Mouse (Mus musculus): Measurements from ENCODE around the gene Nav2.

DNA sequence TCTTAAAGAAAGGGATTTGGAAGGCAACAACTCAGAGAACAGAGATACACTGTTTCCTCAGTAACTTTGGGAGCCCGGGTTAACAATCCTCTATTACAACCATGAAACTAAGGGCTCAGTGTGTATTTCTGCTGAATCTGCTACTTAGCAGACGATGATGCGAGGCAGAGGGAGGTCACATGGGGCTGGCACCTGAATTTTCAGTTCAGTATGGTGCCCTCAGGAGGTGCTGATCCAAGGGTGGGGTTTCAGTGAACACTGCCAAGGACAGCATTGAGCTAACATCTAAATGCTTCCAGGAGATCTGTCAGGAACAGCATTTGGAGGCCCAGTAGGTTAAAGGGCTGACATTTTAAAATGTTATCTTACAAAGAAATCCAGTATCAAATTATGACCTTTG is 28.9 kb upstream of the Nav2 start:
- TF ChIP-seq CTCF (IDR thresholded peaks at IDR 0.05) (no peak), POLR2A (IDR thresholded peaks at IDR 0.05; ENCODE audit: insufficient read depth, low read depth, low read length) (no peak), EP300 (IDR thresholded peaks at IDR 0.05; ENCODE audit: insufficient read depth, low read depth, low read length) (no peak)

All from heart, adult 2 months (tissue).